Mouse (Mus musculus) limb, embryonic 13.5 days (tissue): ENCODE measurements at regions not wholly inside any gene's neighbourhood (a gene's known extent, or its start where the extent isn't known, plus 50 kb on each side); places are given as distances from the start of the nearest gene placed in this dataset.

Source experiments
- ATAC-seq: fragments of 200-750 bp; cut with Nextera tagmentation; 2 replicates; pipeline ENCODE4 v1.8.0; 2017; ENCODE audit warnings: low read depth, moderate number of reproducible peaks, moderate TSS enrichment; ENCODE audit not compliant: low FRiP score
- H3K27ac ChIP-seq: fragments of 300-500 bp; sonication (generic); 2 replicates; pipeline ENCODE4 v1.5.1; 2015; ENCODE audit warnings: inconsistent platforms, mild to moderate bottlenecking, moderate library complexity
- H3K27me3 ChIP-seq: fragments of 300-500 bp; sonication (generic); 2 replicates; pipeline ENCODE4 v1.6.1; 2015; ENCODE audit warnings: mild to moderate bottlenecking, inconsistent platforms
- H3K36me3 ChIP-seq: fragments of 300-500 bp; sonication (generic); 2 replicates; pipeline ENCODE4 v1.6.1; 2015; ENCODE audit warnings: inconsistent platforms, mild to moderate bottlenecking, moderate library complexity
- H3K4me1 ChIP-seq: fragments of 300-500 bp; sonication (generic); 2 replicates; pipeline ENCODE4 v1.6.1; 2015; ENCODE audit warnings: inconsistent platforms
- H3K4me2 ChIP-seq: fragments of 300-500 bp; sonication (generic); replicated peaks from 2 replicates; pipeline ENCODE4 v1.6.1; 2015; ENCODE audit warnings: inconsistent platforms, mild to moderate bottlenecking, moderate library complexity
- H3K4me3 ChIP-seq: fragments of 300-500 bp; sonication (generic); 2 replicates; pipeline ENCODE4 v1.5.1; 2015; ENCODE audit warnings: moderate library complexity, mild to moderate bottlenecking, inconsistent platforms
- H3K9ac ChIP-seq: fragments of 300-500 bp; sonication (generic); 2 replicates; pipeline ENCODE4 v1.6.1; 2015; ENCODE audit warnings: mild to moderate bottlenecking, inconsistent platforms
- H3K9me3 ChIP-seq: fragments of 300-500 bp; sonication (generic); 2 replicates; pipeline ENCODE4 v1.6.1; 2016; ENCODE audit warnings: inconsistent platforms
- WGBS: fragments of 180-500 bp; shearing (Covaris S2); methylation state at CpG from one replicate; pipeline ENCODE4 v1.1.7; 2015; 5-methylcytosine and 5-hydroxymethylcytosine counted together

DNA sequence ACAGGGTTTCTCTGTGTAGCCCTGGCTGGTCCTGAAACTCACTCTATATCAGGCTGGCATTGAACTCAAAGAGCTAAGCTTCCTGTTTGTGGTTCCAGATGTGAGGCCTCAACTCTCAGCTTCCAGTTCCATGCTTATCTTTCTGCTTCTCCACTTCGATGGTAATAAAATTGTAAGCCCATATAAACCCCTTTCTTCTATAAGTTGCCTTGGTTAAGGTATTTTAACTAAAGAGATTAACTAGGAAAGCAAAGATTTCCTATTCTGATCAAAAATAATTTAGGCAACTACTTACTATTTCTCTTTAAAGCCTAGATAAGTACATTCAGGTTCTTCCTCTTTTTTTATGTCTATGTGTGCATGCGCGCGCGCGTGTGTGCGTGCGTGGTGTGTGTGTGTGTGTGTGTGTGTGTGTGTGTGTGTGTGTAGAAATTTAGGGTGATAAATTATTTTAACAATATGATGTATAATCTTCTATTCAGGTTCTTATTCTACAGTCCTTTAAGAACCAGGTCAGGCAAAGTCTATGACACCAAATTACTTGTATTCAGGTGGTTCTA is 190.3 kb upstream of the Kbtbd8 start:
- no peaks in the 10 kb centered on the region for H3K9me3 ChIP-seq
- no peaks in the 10 kb centered on the region for H3K27me3 ChIP-seq
- 94% methylated on average over 8 of the region's 8 CpGs for WGBS

DNA sequence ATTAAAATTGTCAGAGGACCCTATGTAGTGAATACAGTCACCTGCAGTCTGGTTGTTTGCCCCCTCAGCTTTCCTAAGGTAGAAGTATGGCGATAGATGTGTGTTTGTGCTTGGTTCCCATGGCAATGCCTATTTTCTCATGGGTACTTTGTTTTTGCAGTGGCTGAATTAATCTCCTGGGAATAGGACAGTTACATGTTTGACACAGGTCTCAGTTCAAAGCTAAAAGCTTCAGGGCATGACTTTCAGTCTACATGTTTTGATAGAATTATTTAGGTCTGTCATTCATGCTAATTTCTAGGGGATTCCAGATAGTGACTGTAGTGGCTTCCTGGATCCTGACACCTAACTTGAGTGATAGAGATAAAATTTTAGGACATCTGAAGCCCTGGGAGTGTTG is 191.6 kb upstream of the Kbtbd8 start:
- Histone ChIP-seq H3K27ac (no peak overlapping the region), H3K9ac (no peak overlapping the region), H3K4me3 (no peak overlapping the region), H3K36me3 (no peaks in the 10 kb centered on the region), H3K4me2 (no peak overlapping the region), H3K9me3 (no peaks in the 10 kb centered on the region), H3K27me3 (no peaks in the 10 kb centered on the region), H3K4me1 (peaks cover 7% of the 10 kb centered on the region)
- no peak for ATAC-seq
- WGBS: 70% methylated on average over 1 of the region's 1 CpGs

More for the DNA sequence above, 190.3 kb upstream of the Kbtbd8 start:
- Histone ChIP-seq H3K9ac (no peak overlapping the region), H3K4me2 (no peak overlapping the region), H3K36me3 (no peaks in the 10 kb centered on the region), H3K27ac (no peak overlapping the region), H3K4me1 (peaks cover 1% of the 10 kb centered on the region; the same call in 1 of the 2 replicates), H3K4me3 (no peak overlapping the region)
- ATAC-seq: no peak

DNA sequence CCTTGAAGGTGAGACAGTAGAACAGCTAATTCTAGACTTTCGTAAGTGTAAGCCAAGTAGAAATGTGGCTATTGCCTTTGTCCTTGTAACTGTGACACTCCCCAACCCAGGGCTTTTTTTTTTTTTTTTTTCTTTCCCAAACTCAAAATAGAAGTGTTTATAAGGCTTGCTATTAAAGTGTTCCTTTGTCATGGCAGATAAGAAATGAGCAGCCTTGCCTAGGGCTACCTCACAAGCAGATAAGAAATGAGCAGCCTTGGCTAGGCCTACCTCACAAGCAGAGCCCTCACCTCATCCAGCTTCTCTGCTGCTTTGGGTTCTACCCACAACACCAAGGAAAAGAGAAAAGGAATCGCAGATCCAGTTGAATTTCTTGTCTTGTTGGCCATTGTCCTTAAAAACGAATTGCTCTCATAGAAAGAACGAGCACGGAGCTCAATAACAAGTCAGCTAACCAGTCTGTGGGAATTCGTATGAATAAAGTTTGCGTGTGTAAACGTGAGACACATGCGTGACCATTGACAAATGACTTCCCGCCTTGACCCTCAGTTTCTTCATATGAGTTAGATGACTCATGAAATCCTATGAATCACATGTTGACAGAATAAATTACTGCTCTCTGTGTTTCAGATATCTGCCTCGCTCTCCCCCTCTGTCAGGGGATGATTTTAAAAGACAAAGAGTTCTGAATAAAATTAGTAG is 192.6 kb upstream of the Kbtbd8 start:
- WGBS: 89% methylated on average over 11 of the region's 11 CpGs
- no peak overlapping the region for H3K27ac ChIP-seq
- H3K4me1 ChIP-seq: peaks cover 7% of the 10 kb centered on the region
- ATAC-seq: no peak
- no peaks in the 10 kb centered on the region for H3K36me3 ChIP-seq
- H3K4me3 ChIP-seq: no peak overlapping the region
- no peak overlapping the region for H3K4me2 ChIP-seq
- H3K9me3 ChIP-seq: no peaks in the 10 kb centered on the region
- no peaks in the 10 kb centered on the region for H3K27me3 ChIP-seq
- H3K9ac ChIP-seq: no peak overlapping the region

- no peak overlapping the region for H3K27ac ChIP-seq
- no peak overlapping the region for H3K4me2 ChIP-seq
- no peaks in the 10 kb centered on the region for H3K27me3 ChIP-seq
- no peaks in the 10 kb centered on the region for H3K9me3 ChIP-seq
- peak; percentile 84 for ATAC-seq
- 34% methylated on average over 2 of the region's 2 CpGs for WGBS
- H3K36me3 ChIP-seq: no peaks in the 10 kb centered on the region
- peaks cover 7% of the 10 kb centered on the region for H3K4me1 ChIP-seq
- no peak overlapping the region for H3K4me3 ChIP-seq
- H3K9ac ChIP-seq: no peak overlapping the region
Observed at GRCm38 (mm10) chr6:94921741-94922140, 195.3 kb upstream of the Kbtbd8 start.

DNA sequence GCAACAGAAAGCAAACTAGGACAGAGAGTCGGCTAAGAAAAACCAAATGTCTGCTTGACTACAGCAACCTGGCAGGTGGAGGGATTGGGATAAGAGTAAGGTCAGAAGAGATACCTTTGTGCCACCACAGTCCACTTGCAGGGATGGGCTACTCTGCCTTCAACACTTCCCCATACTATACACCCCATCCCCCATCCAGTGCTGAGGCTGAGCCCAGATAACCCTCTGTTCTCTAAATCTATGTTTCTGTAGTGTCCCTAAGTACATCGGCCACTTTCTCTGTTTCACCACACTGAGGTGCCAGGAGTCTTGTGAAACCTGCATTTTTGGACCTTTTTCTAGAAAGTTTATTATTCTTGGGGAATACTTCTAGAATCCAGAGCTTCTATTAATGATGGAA is 196.3 kb upstream of the Kbtbd8 start:
- Histone ChIP-seq H3K36me3 (no peaks in the 10 kb centered on the region), H3K4me2 (no peak overlapping the region), H3K27ac (no peak overlapping the region), H3K27me3 (no peaks in the 10 kb centered on the region), H3K9ac (no peak overlapping the region), H3K4me3 (no peak overlapping the region), H3K9me3 (no peaks in the 10 kb centered on the region), H3K4me1 (peaks cover 16% of the 10 kb centered on the region)
- ATAC-seq: no peak
- 90% methylated on average over 2 of the region's 2 CpGs for WGBS

- peaks cover 17% of the 10 kb centered on the region for H3K4me1 ChIP-seq
- no peak overlapping the region for H3K9ac ChIP-seq
- H3K27ac ChIP-seq: no peak overlapping the region
- H3K9me3 ChIP-seq: no peaks in the 10 kb centered on the region
- no peak overlapping the region for H3K4me2 ChIP-seq
- no peak overlapping the region for H3K4me3 ChIP-seq
- no peaks in the 10 kb centered on the region for H3K27me3 ChIP-seq
- ATAC-seq: no peak
- 89% methylated on average over 5 of the region's 5 CpGs for WGBS
- no peaks in the 10 kb centered on the region for H3K36me3 ChIP-seq
Observed at GRCm38 (mm10) chr6:94919194-94919743, 197.8 kb upstream of the Kbtbd8 start.

DNA sequence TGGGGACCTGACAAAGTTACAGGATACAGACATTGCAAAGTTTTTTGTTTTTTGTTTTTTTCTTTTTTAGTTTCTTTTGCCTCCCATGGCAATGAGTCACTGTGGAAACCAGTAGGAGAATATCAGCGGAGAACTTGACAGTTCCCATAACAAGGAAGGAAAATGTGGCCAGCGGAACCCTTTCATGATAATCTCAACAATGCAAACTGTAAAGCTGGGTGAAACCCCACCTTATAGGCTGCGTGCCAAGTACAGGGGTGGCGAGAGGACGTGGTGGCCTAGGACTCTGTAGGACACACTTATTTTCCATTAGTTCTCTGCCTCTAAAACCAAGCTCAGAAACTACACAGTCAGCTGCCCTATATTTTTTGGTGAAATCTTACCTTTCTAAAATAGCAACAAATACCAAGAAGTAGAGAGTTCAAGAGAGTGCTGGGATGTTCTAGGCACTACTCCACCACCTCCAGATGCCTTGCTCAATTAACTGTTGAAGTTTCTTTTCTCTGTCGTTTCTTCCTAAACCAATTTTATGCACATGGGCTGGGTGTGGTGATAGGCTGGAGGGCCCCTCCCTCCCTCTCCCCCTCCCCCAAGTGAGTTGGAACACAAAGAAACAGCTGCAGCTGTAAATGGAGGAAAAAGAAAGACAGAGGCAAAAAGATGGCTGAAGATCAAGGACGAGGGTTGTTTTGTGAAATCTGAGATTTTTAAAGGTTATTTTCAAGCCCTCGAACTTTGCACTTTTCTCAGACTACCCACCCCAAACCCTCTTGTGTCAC is 201.0 kb upstream of the Kbtbd8 start:
- peaks cover 28% of the 10 kb centered on the region for H3K4me1 ChIP-seq
- no peaks in the 10 kb centered on the region for H3K9me3 ChIP-seq
- no peak overlapping the region for H3K27ac ChIP-seq
- no peaks in the 10 kb centered on the region for H3K36me3 ChIP-seq
- 58% methylated on average over 8 of the region's 8 CpGs for WGBS
- no peak overlapping the region for H3K4me2 ChIP-seq
- no peak overlapping the region for H3K9ac ChIP-seq
- H3K27me3 ChIP-seq: no peaks in the 10 kb centered on the region
- H3K4me3 ChIP-seq: no peak overlapping the region
- ATAC-seq: no peak

DNA sequence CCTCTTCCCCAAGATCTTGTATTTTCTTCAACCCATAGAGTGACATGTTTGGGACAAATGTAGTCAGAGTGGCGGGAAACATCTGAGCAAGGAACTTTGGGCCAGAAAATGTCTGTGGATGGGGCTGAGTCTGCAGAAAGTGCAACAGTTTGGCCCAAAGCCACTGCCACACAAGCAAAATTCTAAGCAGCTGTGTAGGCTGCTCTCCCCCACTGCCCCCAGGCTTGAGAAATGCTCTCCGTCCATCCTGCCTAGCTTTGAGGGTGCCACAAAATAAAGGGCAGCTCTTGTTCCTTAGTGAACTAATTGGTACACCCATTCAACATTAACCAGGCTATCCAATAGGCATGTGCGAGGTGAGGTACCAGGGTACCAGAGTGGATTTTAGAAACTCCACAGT is 205.2 kb upstream of the Kbtbd8 start:
- 47% methylated on average over 3 of the region's 3 CpGs for WGBS
- no peak overlapping the region for H3K9ac ChIP-seq
- H3K9me3 ChIP-seq: no peaks in the 10 kb centered on the region
- H3K4me3 ChIP-seq: no peak overlapping the region
- ATAC-seq: peak; percentile 68
- peak overlapping the region; percentile 73; the same call in 1 of the 2 replicates for H3K27ac ChIP-seq
- no peak overlapping the region for H3K4me2 ChIP-seq
- peaks cover 34% of the 10 kb centered on the region for H3K4me1 ChIP-seq
- H3K36me3 ChIP-seq: no peaks in the 10 kb centered on the region
- H3K27me3 ChIP-seq: no peaks in the 10 kb centered on the region

DNA sequence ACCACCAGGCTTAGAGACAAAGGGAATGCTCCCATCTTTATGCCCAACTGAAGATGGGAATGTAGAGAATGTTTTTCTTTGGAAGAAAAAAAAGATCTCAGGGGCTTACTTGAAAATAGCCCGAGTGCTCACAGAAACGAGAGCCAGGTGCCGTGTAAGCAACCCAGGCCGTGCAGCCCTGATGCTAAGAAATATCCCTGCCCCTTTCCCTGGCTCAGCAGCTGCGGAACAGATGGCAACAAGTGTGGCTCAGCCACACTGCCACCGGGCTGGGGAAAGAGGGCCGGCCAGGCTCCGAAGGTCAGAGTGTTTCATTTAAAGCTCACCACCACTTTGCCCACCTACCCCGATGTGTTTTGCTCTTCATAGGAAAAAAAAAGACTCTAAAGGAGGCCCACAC is 205.7 kb upstream of the Kbtbd8 start:
- Histone ChIP-seq H3K36me3 (no peaks in the 10 kb centered on the region), H3K9ac (no peak overlapping the region), H3K4me3 (no peak overlapping the region), H3K4me1 (peaks cover 35% of the 10 kb centered on the region), H3K9me3 (no peaks in the 10 kb centered on the region), H3K27ac (peak overlapping the region; percentile 73; the same call in 1 of the 2 replicates), H3K27me3 (no peaks in the 10 kb centered on the region), H3K4me2 (peak overlapping the region; percentile 32; the same call in 1 of the 2 replicates)
- WGBS: 15% methylated on average over 9 of the region's 9 CpGs
- ATAC-seq: peak; percentile 78

DNA sequence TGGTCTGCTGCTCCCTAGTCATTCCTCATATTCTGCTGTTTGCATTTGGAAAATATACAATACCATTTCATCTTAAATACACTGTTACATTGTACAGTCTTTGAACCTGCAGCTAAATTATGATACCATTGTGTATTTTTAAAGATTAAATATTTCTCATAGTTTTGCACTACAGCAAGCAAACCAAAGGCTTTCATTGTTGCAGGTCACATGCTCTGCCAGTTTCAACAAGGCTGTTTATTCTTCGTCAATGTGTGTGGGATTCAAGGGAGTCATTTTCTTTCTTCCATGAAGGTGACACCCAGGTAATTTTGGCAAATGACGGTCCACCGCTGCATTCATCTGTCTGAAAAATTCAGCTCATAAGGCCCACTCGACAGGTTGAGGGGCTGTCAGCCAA is 200.9 kb upstream of the Lrig1 start:
- Histone ChIP-seq H3K9ac (no peak overlapping the region), H3K27ac (no peak overlapping the region), H3K4me1 (no peaks in the 10 kb centered on the region), H3K4me3 (no peak overlapping the region), H3K27me3 (no peaks in the 10 kb centered on the region), H3K36me3 (no peaks in the 10 kb centered on the region), H3K4me2 (no peak overlapping the region), H3K9me3 (no peaks in the 10 kb centered on the region)
- ATAC-seq: no peak
- 87% methylated on average over 4 of the region's 4 CpGs for WGBS

DNA sequence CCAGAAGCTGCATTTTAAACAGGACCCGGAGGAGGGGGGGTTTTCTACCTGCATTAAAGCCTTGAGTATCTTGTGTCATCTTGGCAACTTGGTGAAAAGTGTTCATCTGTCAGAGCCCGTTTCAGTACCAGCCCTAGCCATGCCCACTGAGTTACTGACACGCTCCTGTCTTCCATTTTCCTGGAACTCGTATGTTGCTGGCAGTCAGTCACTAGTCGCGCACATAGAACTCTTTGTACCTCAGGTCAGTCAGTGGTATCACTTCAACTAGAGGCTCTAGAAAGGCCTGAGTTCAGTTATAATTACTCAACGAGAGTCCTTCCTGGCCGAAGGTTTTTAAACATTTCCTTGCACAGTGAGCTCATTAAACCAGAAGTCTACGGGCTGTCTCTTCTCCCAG is 198.9 kb upstream of the Lrig1 start:
- no peak overlapping the region for H3K4me2 ChIP-seq
- 79% methylated on average over 9 of the region's 9 CpGs for WGBS

GRCm38 (mm10) chr6:94890165-94890564 is 190.2 kb upstream of the Lrig1 start:
- Histone ChIP-seq H3K27me3 (no peaks in the 10 kb centered on the region), H3K36me3 (no peaks in the 10 kb centered on the region), H3K4me3 (no peak overlapping the region), H3K9ac (no peak overlapping the region), H3K27ac (no peak overlapping the region), H3K4me2 (no peak overlapping the region), H3K9me3 (no peaks in the 10 kb centered on the region), H3K4me1 (no peaks in the 10 kb centered on the region)
- 55% methylated on average over 3 of the region's 3 CpGs for WGBS
- no peak for ATAC-seq

More for the DNA sequence above, 198.9 kb upstream of the Lrig1 start:
- no peak overlapping the region for H3K9ac ChIP-seq
- H3K4me1 ChIP-seq: no peaks in the 10 kb centered on the region
- no peak for ATAC-seq
- no peaks in the 10 kb centered on the region for H3K27me3 ChIP-seq
- no peaks in the 10 kb centered on the region for H3K36me3 ChIP-seq
- H3K9me3 ChIP-seq: no peaks in the 10 kb centered on the region
- no peak overlapping the region for H3K27ac ChIP-seq
- no peak overlapping the region for H3K4me3 ChIP-seq
